Mouse (Mus musculus) hindbrain, embryonic 13.5 days (tissue): ENCODE measurements around the gene Nostrin. TPM values are rescaled to one million over a fixed set of nuclear protein-coding genes. Genes with fewer than 3 reads are reported as not detected.

Source experiments
- ATAC-seq: fragments of 200-750 bp; cut with Nextera tagmentation; 2 replicates; pipeline ENCODE4 v1.8.0; 2017; ENCODE audit warnings: moderate TSS enrichment; ENCODE audit not compliant: low FRiP score
- H3K27ac ChIP-seq: fragments of 300-500 bp; sonication (generic); 2 replicates; pipeline ENCODE4 v1.5.1; 2015; ENCODE audit warnings: inconsistent platforms, mild to moderate bottlenecking, moderate library complexity
- H3K27me3 ChIP-seq: fragments of 300-500 bp; sonication (generic); 2 replicates; pipeline ENCODE4 v1.6.1; 2015; ENCODE audit warnings: mild to moderate bottlenecking, inconsistent platforms
- H3K36me3 ChIP-seq: fragments of 300-500 bp; sonication (generic); 2 replicates; pipeline ENCODE4 v1.6.1; 2015; ENCODE audit warnings: mild to moderate bottlenecking, inconsistent platforms
- H3K4me1 ChIP-seq: fragments of 300-500 bp; sonication (generic); replicated peaks from 2 replicates; pipeline ENCODE4 v1.6.1; 2015; ENCODE audit warnings: inconsistent platforms
- H3K4me2 ChIP-seq: fragments of 300-500 bp; sonication (generic); 2 replicates; pipeline ENCODE4 v1.6.1; 2015; ENCODE audit warnings: inconsistent platforms, mild to moderate bottlenecking, moderate library complexity
- H3K4me3 ChIP-seq: fragments of 300-500 bp; sonication (generic); 2 replicates; pipeline ENCODE4 v1.5.1; 2015; ENCODE audit warnings: mild to moderate bottlenecking, inconsistent platforms
- H3K9ac ChIP-seq: fragments of 300-500 bp; sonication (generic); 2 replicates; pipeline ENCODE4 v1.6.1; 2015; ENCODE audit warnings: mild to moderate bottlenecking, inconsistent platforms
- H3K9me3 ChIP-seq: fragments of 300-500 bp; sonication (generic); 2 replicates; pipeline ENCODE4 v1.6.1; 2016; ENCODE audit warnings: inconsistent platforms
- WGBS: fragments of 180-500 bp; shearing (Covaris S2); methylation state at CpG from one replicate; pipeline ENCODE4 v1.1.7; 2015; 5-methylcytosine and 5-hydroxymethylcytosine counted together
- polyA plus RNA-seq: library from polyadenylated mRNA; unstranded; fragments of >200 nt; fragmentation: Nextera tagmentation; extraction: Ambion mirVana; gene quantifications from 2 replicates; pipeline ENCODE4 v1.2.1, GENCODE M21; 2015

Gene Nostrin
- polyA plus RNA-seq, 1 experiment from 2014 or later = 0.71 TPM

- WGBS = 69% methylated on average over 9 of the region's 9 CpGs
- Histone ChIP-seq H3K9ac (no peak overlapping the region), H3K27ac (peak overlapping the region; percentile 23; the same call in 1 of the 2 replicates), H3K27me3 (no peaks in the 10 kb centered on the region), H3K4me1 (no peaks in the 10 kb centered on the region), H3K4me3 (no peak overlapping the region), H3K36me3 (no peaks in the 10 kb centered on the region), H3K4me2 (no peak overlapping the region), H3K9me3 (peaks cover 3% of the 10 kb centered on the region; the same call in 1 of the 2 replicates)
- ATAC-seq = no peak
These were observed 34.9 kb downstream of the Nostrin start for GRCm38 (mm10) chr2:69170395-69171077.

DNA sequence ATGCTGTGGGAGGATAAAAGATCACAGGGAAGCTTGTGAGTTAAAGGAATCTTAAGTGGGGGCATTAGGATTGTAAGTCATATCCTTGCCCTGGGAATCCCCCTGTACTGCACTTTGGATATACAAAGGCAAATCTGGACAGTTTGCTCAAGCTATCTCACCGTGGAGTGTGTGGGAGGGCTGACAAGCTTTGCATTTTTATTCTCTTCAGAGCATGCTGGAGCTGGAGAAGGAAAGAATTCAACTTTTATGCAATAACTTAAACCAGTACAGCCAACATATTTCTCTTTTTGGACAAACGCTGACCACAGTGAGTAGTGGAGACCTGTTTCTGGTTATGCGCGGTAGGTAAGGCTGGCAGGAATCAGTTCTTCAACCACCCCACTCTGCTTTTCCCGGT lies 39.7 kb downstream of the Nostrin start:
- 78% methylated on average over 5 of the region's 5 CpGs for WGBS
- Histone ChIP-seq H3K9me3 (peaks cover 3% of the 10 kb centered on the region; the same call in 1 of the 2 replicates), H3K4me2 (no peak overlapping the region), H3K36me3 (no peaks in the 10 kb centered on the region), H3K27me3 (no peaks in the 10 kb centered on the region), H3K4me3 (no peak overlapping the region), H3K9ac (no peak overlapping the region), H3K27ac (no peak overlapping the region), H3K4me1 (no peaks in the 10 kb centered on the region)
- no peak for ATAC-seq

GRCm38 (mm10) chr2:69179721-69180120 lies 44.1 kb downstream of the Nostrin start:
- Histone ChIP-seq H3K36me3 (no peaks in the 10 kb centered on the region), H3K27ac (no peak overlapping the region), H3K9ac (no peak overlapping the region), H3K27me3 (no peaks in the 10 kb centered on the region), H3K4me3 (no peak overlapping the region), H3K9me3 (no peaks in the 10 kb centered on the region), H3K4me1 (no peaks in the 10 kb centered on the region), H3K4me2 (no peak overlapping the region)
- ATAC-seq = no peak
- WGBS = 92% methylated on average over 4 of the region's 4 CpGs

- 0 out of 2 replicates have a peak, but pooled peaks cover under 1% of the 10 kb centered on the region for H3K36me3 ChIP-seq
- H3K4me2 ChIP-seq = no peak overlapping the region
- no peak overlapping the region for H3K9ac ChIP-seq
- no peak for ATAC-seq
- H3K27ac ChIP-seq = no peak overlapping the region
- H3K27me3 ChIP-seq = no peaks in the 10 kb centered on the region
- WGBS = 96% methylated on average over 2 of the region's 2 CpGs
- no peaks in the 10 kb centered on the region for H3K9me3 ChIP-seq
- H3K4me1 ChIP-seq = no peaks in the 10 kb centered on the region
- no peak overlapping the region for H3K4me3 ChIP-seq
These were observed 52.4 kb downstream of the Nostrin start for GRCm38 (mm10) chr2:69187990-69188389.

DNA sequence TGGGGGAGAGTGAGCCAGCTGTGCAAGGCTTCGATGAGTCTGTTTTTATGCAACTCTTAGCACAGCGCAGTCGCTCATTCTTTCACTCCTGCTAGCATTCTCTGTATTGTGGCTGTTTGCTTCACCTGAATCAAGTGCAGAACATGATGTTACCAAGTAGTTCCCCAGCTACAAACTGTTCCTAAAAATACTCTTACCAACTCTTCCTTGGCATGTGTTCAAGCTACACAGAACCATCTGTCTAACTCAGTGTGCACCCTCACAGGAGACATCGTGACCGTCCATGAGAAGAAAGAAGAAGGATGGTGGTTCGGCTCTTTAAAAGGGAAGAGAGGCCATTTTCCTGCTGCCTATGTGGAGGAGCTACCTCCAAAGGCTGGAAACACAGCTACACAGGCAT lies 53.1 kb downstream of the Nostrin start:
- H3K4me1 ChIP-seq = no peaks in the 10 kb centered on the region
- no peak overlapping the region for H3K9ac ChIP-seq
- no peaks in the 10 kb centered on the region for H3K9me3 ChIP-seq
- no peak for ATAC-seq
- H3K27me3 ChIP-seq = no peaks in the 10 kb centered on the region
- 88% methylated on average over 6 of the region's 6 CpGs for WGBS
- H3K4me2 ChIP-seq = no peak overlapping the region
- no peak overlapping the region for H3K4me3 ChIP-seq
- peaks cover 8% of the 10 kb centered on the region; the same call in 1 of the 2 replicates for H3K36me3 ChIP-seq
- H3K27ac ChIP-seq = no peak overlapping the region

- no peak for ATAC-seq
- 82% methylated on average over 4 of the region's 4 CpGs for WGBS
- no peak overlapping the region for H3K4me3 ChIP-seq
- no peak overlapping the region for H3K4me2 ChIP-seq
- no peak overlapping the region for H3K9ac ChIP-seq
- H3K27me3 ChIP-seq = no peaks in the 10 kb centered on the region
- H3K9me3 ChIP-seq = no peaks in the 10 kb centered on the region
- H3K36me3 ChIP-seq = peaks cover 9% of the 10 kb centered on the region; the same call in 1 of the 2 replicates
- no peaks in the 10 kb centered on the region for H3K4me1 ChIP-seq
- no peak overlapping the region for H3K27ac ChIP-seq
These were observed 53.6 kb downstream of the Nostrin start for GRCm38 (mm10) chr2:69189222-69189621.

- Histone ChIP-seq H3K4me2 (no peak overlapping the region), H3K4me3 (no peak overlapping the region), H3K36me3 (peaks cover 9% of the 10 kb centered on the region; the same call in 1 of the 2 replicates), H3K9me3 (no peaks in the 10 kb centered on the region), H3K27ac (no peak overlapping the region), H3K4me1 (no peaks in the 10 kb centered on the region), H3K9ac (no peak overlapping the region), H3K27me3 (no peaks in the 10 kb centered on the region)
- no peak for ATAC-seq
- 91% methylated on average over 5 of the region's 5 CpGs for WGBS
These were observed 55.5 kb downstream of the Nostrin start for GRCm38 (mm10) chr2:69191059-69191458.

GRCm38 (mm10) chr2:69193555-69193954 lies 58.0 kb downstream of the Nostrin start:
- H3K4me2 ChIP-seq = no peak overlapping the region
- no peaks in the 10 kb centered on the region for H3K9me3 ChIP-seq
- no peak overlapping the region for H3K4me3 ChIP-seq
- H3K27me3 ChIP-seq = no peaks in the 10 kb centered on the region
- H3K36me3 ChIP-seq = peaks cover 9% of the 10 kb centered on the region; the same call in 1 of the 2 replicates
- 91% methylated on average over 5 of the region's 5 CpGs for WGBS
- no peak overlapping the region for H3K27ac ChIP-seq
- ATAC-seq = no peak
- H3K9ac ChIP-seq = no peak overlapping the region
- H3K4me1 ChIP-seq = no peaks in the 10 kb centered on the region

DNA sequence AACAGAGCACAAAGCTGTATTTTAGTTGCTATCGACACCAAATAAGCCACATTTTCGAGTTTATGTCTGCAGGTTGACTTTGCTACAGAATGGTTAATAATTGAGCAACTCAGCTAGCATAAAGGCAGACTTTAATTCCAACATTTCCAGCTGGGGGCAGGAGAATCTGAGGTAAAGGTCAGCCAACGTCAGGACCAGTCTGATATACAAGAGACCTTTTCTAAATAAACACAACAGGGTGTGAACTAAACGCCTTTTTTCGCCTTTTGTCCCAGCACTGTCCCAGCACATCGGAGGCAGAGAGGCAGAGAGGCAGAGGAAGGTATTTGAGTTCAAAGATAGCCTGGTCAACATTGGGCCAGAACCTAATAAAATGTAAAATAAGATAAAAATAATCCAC lies 69.6 kb downstream of the Nostrin start:
- ATAC-seq = no peak
- no peaks in the 10 kb centered on the region for H3K9me3 ChIP-seq
- peaks cover 10% of the 10 kb centered on the region for H3K4me1 ChIP-seq
- peak overlapping the region; percentile 95 for H3K4me2 ChIP-seq
- H3K36me3 ChIP-seq = peaks cover 5% of the 10 kb centered on the region
- H3K9ac ChIP-seq = peak overlapping the region; percentile 79
- WGBS = 18% methylated on average over 6 of the region's 6 CpGs
- no peak overlapping the region for H3K27ac ChIP-seq
- peak overlapping the region; percentile 80 for H3K4me3 ChIP-seq
- no peaks in the 10 kb centered on the region for H3K27me3 ChIP-seq

GRCm38 (mm10) chr2:69205791-69206351 lies 70.3 kb downstream of the Nostrin start, which contains the start of gene Spc25:
Gene Spc25 (minus strand): TSS chr2:69206194.
- Histone ChIP-seq H3K27ac (no peak within 1 kb of the TSS), H3K27me3 (no peaks in the 10 kb centered on the region), H3K9ac (peak within 1 kb of the TSS; percentile 79), H3K4me3 (peak within 1 kb of the TSS; percentile 80), H3K9me3 (no peaks in the 10 kb centered on the region), H3K36me3 (peaks cover 5% of the 10 kb centered on the region), H3K4me1 (peaks cover 10% of the 10 kb centered on the region), H3K4me2 (peak within 1 kb of the TSS; percentile 95)
- peak; percentile 99 for ATAC-seq
- WGBS = 0% methylated on average over 39 of the region's 46 CpGs

DNA sequence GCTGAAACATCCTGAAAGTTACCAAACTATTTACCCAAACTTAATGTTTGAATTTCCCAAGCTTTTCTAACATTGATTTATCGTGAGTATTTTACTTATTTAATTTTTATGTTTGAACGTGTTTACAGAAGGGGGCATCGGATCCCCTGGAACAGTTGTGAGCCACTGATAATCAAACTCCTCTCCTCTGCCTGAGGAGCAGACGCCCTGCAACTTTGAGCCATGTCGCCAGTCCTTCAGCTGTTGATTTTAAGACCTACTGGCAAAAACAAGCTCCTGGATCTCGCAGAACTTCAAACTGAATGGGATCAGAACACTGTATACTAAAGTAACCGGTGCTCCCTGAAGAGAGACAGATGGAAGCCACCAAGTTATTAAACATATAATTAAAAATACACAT lies 70.9 kb downstream of the Nostrin start:
- Histone ChIP-seq H3K9ac (no peak overlapping the region), H3K4me3 (no peak overlapping the region; the same call in 1 of the 2 replicates), H3K36me3 (peaks cover under 1% of the 10 kb centered on the region; the same call in 1 of the 2 replicates), H3K27me3 (no peaks in the 10 kb centered on the region), H3K9me3 (no peaks in the 10 kb centered on the region), H3K27ac (no peak overlapping the region), H3K4me1 (peaks cover 10% of the 10 kb centered on the region), H3K4me2 (peak overlapping the region; percentile 22; the same call in 1 of the 2 replicates)
- ATAC-seq = peak; percentile 41; the same call in 1 of the 2 replicates
- 28% methylated on average over 7 of the region's 7 CpGs for WGBS

GRCm38 (mm10) chr2:69209684-69210083 lies 74.1 kb downstream of the Nostrin start:
- no peak for ATAC-seq
- Histone ChIP-seq H3K4me2 (no peak overlapping the region), H3K9ac (no peak overlapping the region), H3K27me3 (no peaks in the 10 kb centered on the region), H3K4me3 (no peak overlapping the region), H3K27ac (no peak overlapping the region), H3K9me3 (no peaks in the 10 kb centered on the region), H3K36me3 (no peaks in the 10 kb centered on the region), H3K4me1 (peaks cover 10% of the 10 kb centered on the region)
- 89% methylated on average over 3 of the region's 3 CpGs for WGBS
